Mouse (Mus musculus) small intestine, adult 2 months (tissue): ENCODE results near the gene Myd88. TPM values are rescaled to one million over a fixed set of nuclear protein-coding genes. Genes with fewer than 3 reads are reported as not detected.
"Not testable (repeated sequence)": the region's sequence is repeated elsewhere in the genome, so short reads cannot be mapped to it uniquely, and the experiment has no call there.

Experiments
- H3K27ac ChIP-seq: fragments of 200-500 bp; 2 replicates; pipeline ENCODE4 v1.5.1; 2012; ENCODE audit warnings: low read depth, low read length, control low read depth, inconsistent platforms; ENCODE audit not compliant: insufficient read depth
- H3K27me3 ChIP-seq: fragments of 200-500 bp; 2 replicates; pipeline ENCODE4 v1.6.1; 2012; ENCODE audit warnings: mild to moderate bottlenecking, moderate library complexity, low read length, inconsistent platforms; ENCODE audit not compliant: control insufficient read depth, insufficient read depth
- H3K36me3 ChIP-seq: fragments of 200-500 bp; 2 replicates; pipeline ENCODE4 v1.6.1; 2012; ENCODE audit warnings: mild to moderate bottlenecking, low read length, control low read depth, inconsistent platforms; ENCODE audit not compliant: control insufficient read depth, insufficient read depth
- H3K4me1 ChIP-seq: fragments of 200-500 bp; 2 replicates; pipeline ENCODE4 v1.6.1; 2012; ENCODE audit warnings: low read length, inconsistent platforms, mixed read lengths; ENCODE audit not compliant: control insufficient read depth, insufficient read depth, insufficient read length
- H3K4me3 ChIP-seq: fragments of 200-500 bp; 2 replicates; pipeline ENCODE4 v1.5.1; 2012; ENCODE audit warnings: low read depth, mild to moderate bottlenecking, control low read depth, inconsistent platforms, low read length, moderate library complexity
- CTCF ChIP-seq: fragments of 200-500 bp; IDR thresholded peaks from 2 replicates; pipeline ENCODE4 v1.5.1; 2012; ENCODE audit warnings: low read depth, mild to moderate bottlenecking, control low read depth, inconsistent platforms, low read length, moderate library complexity, mixed read lengths; ENCODE audit not compliant: insufficient replicate concordance, insufficient read length; ENCODE audit errors: extremely low read depth
- POLR2A ChIP-seq: fragments of 200-500 bp; IDR thresholded peaks from 2 replicates; pipeline ENCODE4 v1.6.1; 2012; ENCODE audit warnings: low read depth, mild to moderate bottlenecking, control low read depth, inconsistent platforms, low read length, moderate library complexity
- WGBS: fragments of 180-500 bp; shearing (Covaris S2); methylation state at CpG from one replicate; pipeline ENCODE4 v1.1.7; 2018; 5-methylcytosine and 5-hydroxymethylcytosine counted together
- polyA plus RNA-seq: library from polyadenylated mRNA; depleted of rRNA; stranded (reverse); fragments of >200 nt; gene quantifications from 2 replicates; pipeline ENCODE4 v1.2.3, GENCODE M21; 2012

Myd88 gene
- polyA plus RNA-seq, 1 experiment = 25.2 TPM

- Histone ChIP-seq H3K27me3 (no peaks in the 10 kb centered on the region), H3K4me3 (no peak overlapping the region), H3K27ac (no peak overlapping the region), H3K36me3 (peaks cover 6% of the 10 kb centered on the region; the same call in 1 of the 2 replicates), H3K4me1 (peaks cover 4% of the 10 kb centered on the region; the same call in 1 of the 2 replicates)
- WGBS = 83% methylated on average over 4 of the region's 4 CpGs
- TF ChIP-seq CTCF = no peak
Observed at GRCm38 (mm10) chr9:119371251-119371650, 30.0 kb upstream of the Myd88 start.

DNA sequence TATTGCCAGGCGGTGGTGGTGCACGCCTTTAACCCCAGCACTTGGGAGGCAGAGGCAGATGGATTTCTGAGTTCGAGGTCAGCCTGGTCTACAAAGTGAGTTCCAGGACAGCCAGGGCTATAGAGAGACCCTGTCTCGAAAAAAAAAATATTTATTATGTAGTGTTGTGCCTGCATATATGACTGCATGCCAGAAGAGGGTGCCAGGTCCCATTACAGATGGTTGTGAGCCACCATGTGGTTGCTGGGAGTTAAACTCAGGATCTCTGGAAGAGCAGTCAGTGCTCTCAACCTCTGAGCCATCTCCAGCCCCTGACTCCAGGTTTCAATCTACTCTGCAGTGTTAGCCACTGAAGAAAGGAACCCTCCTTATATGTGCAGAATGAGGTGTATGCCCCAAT, 29.6 kb upstream of the Myd88 start:
- H3K36me3 ChIP-seq, H3K4me1 ChIP-seq, H3K27me3 ChIP-seq, H3K27ac ChIP-seq, H3K4me3 ChIP-seq: not testable (repeated sequence)
- 81% methylated on average over 4 of the region's 4 CpGs for whole genome bisulfite sequencing

GRCm38 (mm10) chr9:119368367-119368766, 27.2 kb upstream of the Myd88 start:
- WGBS = 65% methylated on average over 3 of the region's 3 CpGs
- no peak overlapping the region for H3K27ac ChIP-seq
- peaks cover 4% of the 10 kb centered on the region; the same call in 1 of the 2 replicates for H3K4me1 ChIP-seq
- no peak overlapping the region for H3K4me3 ChIP-seq
- H3K36me3 ChIP-seq = peaks cover 6% of the 10 kb centered on the region; the same call in 1 of the 2 replicates
- H3K27me3 ChIP-seq = no peaks in the 10 kb centered on the region
- no peak for TF ChIP-seq CTCF
- TF ChIP-seq POLR2A = no peak

DNA sequence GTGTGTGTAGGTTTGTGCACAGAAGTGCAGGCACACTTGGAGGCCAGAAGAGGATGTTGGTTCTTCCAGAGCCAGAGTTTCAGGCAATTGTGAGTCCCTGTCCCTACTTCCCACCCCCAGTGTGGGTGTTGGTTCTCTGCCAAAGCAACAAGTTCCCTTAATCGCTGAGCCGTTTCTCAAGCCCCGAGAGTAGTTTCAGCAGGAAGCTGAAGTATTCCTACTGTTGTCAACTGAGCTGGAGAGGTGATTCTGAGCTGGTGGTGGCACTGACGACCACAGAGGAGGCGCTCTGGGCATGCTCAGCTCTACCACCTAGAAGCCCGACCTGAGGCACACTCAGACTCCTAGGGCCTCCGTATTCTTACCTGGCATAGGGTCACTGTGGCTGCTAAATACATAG, 24.1 kb upstream of the Myd88 start, which contains the start of gene Slc22a14:
TSS of gene Slc22a14 (minus strand) at position 270 of the 400 bp plus-strand sequence.
- Histone ChIP-seq H3K27ac (no peak within 1 kb of the TSS), H3K4me3 (no peak within 1 kb of the TSS), H3K27me3 (no peaks in the 10 kb centered on the region), H3K36me3 (peaks cover 4% of the 10 kb centered on the region; the same call in 1 of the 2 replicates), H3K4me1 (peaks cover 10% of the 10 kb centered on the region; the same call in 1 of the 2 replicates)
- 71% methylated on average over 7 of the region's 7 CpGs for WGBS
- TF ChIP-seq CTCF = no peak
- no peak for TF ChIP-seq POLR2A

DNA sequence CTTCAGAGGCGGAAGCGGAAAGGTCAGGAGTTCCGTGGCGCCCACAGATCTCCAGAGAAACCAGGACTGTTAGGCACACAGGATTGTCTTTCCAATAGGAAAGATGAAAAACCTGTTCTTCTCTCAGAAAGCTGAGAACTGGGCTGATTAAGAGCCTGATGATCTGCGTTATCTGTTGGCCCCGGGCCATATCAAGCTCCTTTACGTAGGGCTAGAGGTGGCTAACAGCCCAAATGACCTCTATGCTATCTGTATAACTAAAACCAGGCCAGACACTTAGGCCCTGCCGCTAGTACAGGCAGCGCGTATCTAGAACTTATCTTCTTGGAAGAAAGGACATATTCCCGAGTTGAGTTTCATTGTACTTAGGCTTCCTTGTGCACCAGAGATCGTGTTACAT, 22.0 kb upstream of the Myd88 start:
- Histone ChIP-seq H3K36me3 (peaks cover under 1% of the 10 kb centered on the region; the same call in 1 of the 2 replicates), H3K4me3 (no peak overlapping the region; the same call in 1 of the 2 replicates)
- WGBS = 28% methylated on average over 12 of the region's 12 CpGs

GRCm38 (mm10) chr9:119361416-119361815, 20.2 kb upstream of the Myd88 start:
- Histone ChIP-seq H3K36me3 (no peaks in the 10 kb centered on the region), H3K4me3 (no peak overlapping the region), H3K27me3 (no peaks in the 10 kb centered on the region), H3K27ac (no peak overlapping the region), H3K4me1 (peaks cover 8% of the 10 kb centered on the region; the same call in 1 of the 2 replicates)
- TF ChIP-seq CTCF (no peak), POLR2A (no peak)
- WGBS = 91% methylated on average over 5 of the region's 5 CpGs

More for the DNA sequence above, 22.0 kb upstream of the Myd88 start:
- no peak overlapping the region for H3K27ac ChIP-seq
- TF ChIP-seq POLR2A (no peak), CTCF (no peak)
- peaks cover 10% of the 10 kb centered on the region; the same call in 1 of the 2 replicates for H3K4me1 ChIP-seq
- H3K27me3 ChIP-seq = no peaks in the 10 kb centered on the region

- Histone ChIP-seq H3K4me1 (peaks cover 5% of the 10 kb centered on the region; the same call in 1 of the 2 replicates), H3K4me3 (peak overlapping the region; percentile 78), H3K27me3 (no peaks in the 10 kb centered on the region), H3K27ac (no peak overlapping the region), H3K36me3 (no peaks in the 10 kb centered on the region)
- 16% methylated on average over 9 of the region's 9 CpGs for WGBS
- no peak for TF ChIP-seq POLR2A
- no peak for TF ChIP-seq CTCF
Observed at GRCm38 (mm10) chr9:119358058-119358429, 16.8 kb upstream of the Myd88 start.
